Mouse (Mus musculus): Measurements from ENCODE around the gene Zfp827.

- TF ChIP-seq GATA1 (IDR thresholded peaks at IDR 0.05; ENCODE audit: borderline replicate concordance, low read length) (no peak), CTCF (IDR thresholded peaks at IDR 0.05; ENCODE audit: low read depth, low read length) (no peak), TAL1 (conservative IDR thresholded peaks at IDR 0.05; ENCODE audit: low read depth, low read length) (no peak), POLR2AphosphoS5 (IDR thresholded peaks at IDR 0.05; ENCODE audit: insufficient replicate concordance, low read depth, low read length) (no peak)
Observed at GRCm38 (mm10) chr8:79067812-79068630, 39.8 kb downstream of the Zfp827 start.

All from G1E (cell line).